Mouse (Mus musculus) kidney, adult 2 months (tissue): ENCODE measurements around the gene Slit1.

Experiments used
- CTCF ChIP-seq: fragments of 200-500 bp; conservative IDR thresholded peaks from 2 replicates; pipeline ENCODE4 v1.5.1; 2011; ENCODE audit warnings: low read depth, mild to moderate bottlenecking, control low read depth, low read length, moderate library complexity, mixed read lengths; ENCODE audit not compliant: insufficient read depth, insufficient read length
- POLR2A ChIP-seq: fragments of 200-500 bp; IDR thresholded peaks from one replicate; pipeline ENCODE4 v1.6.1; 2011; ENCODE audit warnings: low read depth, low read length, control low read depth

DNA sequence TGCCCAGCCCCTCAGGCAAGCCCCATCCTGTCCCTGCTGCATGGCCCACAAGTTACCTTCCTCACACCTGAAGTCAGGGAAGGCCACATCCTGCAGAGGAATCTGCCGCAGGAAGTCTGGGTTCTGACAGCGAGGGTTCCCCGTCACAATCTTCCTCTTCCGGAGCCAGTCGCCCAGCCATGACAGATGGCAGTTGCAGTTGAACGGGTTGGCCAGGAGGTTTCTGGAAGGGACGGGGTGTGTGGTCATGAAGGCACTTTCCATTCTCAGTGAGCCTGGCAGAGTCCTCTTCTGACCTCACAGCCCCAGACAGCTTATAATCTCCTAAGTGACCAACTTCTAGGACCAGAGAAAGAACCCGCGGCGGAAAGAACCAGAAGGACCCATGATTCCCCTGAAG, 109.4 kb downstream of the Slit1 start:
- TF ChIP-seq CTCF (no peak), POLR2A (no peak)
